Mouse (Mus musculus) cerebral cortex, adult 2 months (tissue): ENCODE data around the gene Leng1.

Experiments
- WGBS: fragments of 180-500 bp; shearing (Covaris S2); methylation state at CpG from one replicate; pipeline ENCODE4 v1.1.7; 2018; 5-methylcytosine and 5-hydroxymethylcytosine counted together

Gene Leng1

GRCm38 (mm10) chr7:3665215-3666114 is at the start of gene Leng1:
Leng1 (minus strand) TSS chr7:3665840.
- WGBS: 2% methylated on average over 45 of the region's 45 CpGs

GRCm38 (mm10) chr7:3715249-3715648 is 49.6 kb upstream of the Leng1 start:
- WGBS: 83% methylated on average over 1 of the region's 1 CpGs

GRCm38 (mm10) chr7:3712264-3712942 is 46.8 kb upstream of the Leng1 start:
- 54% methylated on average over 5 of the region's 5 CpGs for WGBS

- 81% methylated on average over 1 of the region's 1 CpGs for WGBS
Observed at GRCm38 (mm10) chr7:3709000-3709399, 43.4 kb upstream of the Leng1 start.

- 48% methylated on average over 5 of the region's 5 CpGs for WGBS
Observed at GRCm38 (mm10) chr7:3708447-3708980, 42.9 kb upstream of the Leng1 start.

- WGBS: 56% methylated on average over 7 of the region's 7 CpGs
Observed at GRCm38 (mm10) chr7:3707568-3708413, 42.2 kb upstream of the Leng1 start.

- 51% methylated on average over 4 of the region's 4 CpGs for WGBS
Observed at GRCm38 (mm10) chr7:3707027-3707426, 41.4 kb upstream of the Leng1 start.

GRCm38 (mm10) chr7:3706343-3706934 is 40.8 kb upstream of the Leng1 start:
- 32% methylated on average over 11 of the region's 11 CpGs for WGBS

- WGBS: 26% methylated on average over 6 of the region's 6 CpGs
Observed at GRCm38 (mm10) chr7:3705911-3706310, 40.3 kb upstream of the Leng1 start.

GRCm38 (mm10) chr7:3705461-3705860 is 39.8 kb upstream of the Leng1 start:
- WGBS: 6% methylated on average over 7 of the region's 7 CpGs

- under 1% methylated on average over 20 of the region's 20 CpGs for WGBS
Observed at GRCm38 (mm10) chr7:3704475-3704874, 38.8 kb upstream of the Leng1 start.

GRCm38 (mm10) chr7:3703879-3704441 is 38.3 kb upstream of the Leng1 start, which contains the start of gene Rps9:
Rps9 (plus strand) TSS chr7:3703993.
- 1% methylated on average over 42 of the region's 42 CpGs for WGBS

GRCm38 (mm10) chr7:3703148-3703878 is 37.7 kb upstream of the Leng1 start:
- WGBS: 23% methylated on average over 6 of the region's 6 CpGs

GRCm38 (mm10) chr7:3698471-3698870 is 32.8 kb upstream of the Leng1 start:
- WGBS: 53% methylated on average over 6 of the region's 6 CpGs

GRCm38 (mm10) chr7:3694949-3695305 is 29.3 kb upstream of the Leng1 start:
- 12% methylated on average over 9 of the region's 9 CpGs for WGBS

- WGBS: 1% methylated on average over 52 of the region's 55 CpGs
Observed at GRCm38 (mm10) chr7:3694076-3694948, 28.7 kb upstream of the Leng1 start.

- WGBS: under 1% methylated on average over 18 of the region's 18 CpGs
Observed at GRCm38 (mm10) chr7:3693809-3694075, 28.1 kb upstream of the Leng1 start.

- WGBS: under 1% methylated on average over 55 of the region's 55 CpGs
Observed at GRCm38 (mm10) chr7:3692987-3693808, 27.6 kb upstream of the Leng1 start, which contains the start of gene Mboat7. Mboat7 (minus strand) TSS chr7:3693523.
